Mouse (Mus musculus) ES-Bruce4 (cell line): ENCODE results near the gene Prr13. TPM values are rescaled to one million over a fixed set of nuclear protein-coding genes. Genes with fewer than 3 reads are reported as not detected.
A peak's percentile ranks its signal among the peaks of the same experiment; 100 is the strongest.

Experiments
- H3K27ac ChIP-seq: 2 replicates; pipeline ENCODE4 v1.5.1; 2012; ENCODE audit warnings: low read length, inconsistent platforms; ENCODE audit not compliant: insufficient read depth
- H3K27me3 ChIP-seq: 2 replicates; pipeline ENCODE4 v1.6.1; 2012; ENCODE audit warnings: mild to moderate bottlenecking, low read length, inconsistent platforms; ENCODE audit not compliant: control insufficient read depth, poor library complexity, insufficient read depth, severe bottlenecking
- H3K36me3 ChIP-seq: 2 replicates; pipeline ENCODE4 v1.6.1; 2012; ENCODE audit warnings: inconsistent platforms, mild to moderate bottlenecking, low read length, moderate library complexity; ENCODE audit not compliant: control insufficient read depth, poor library complexity, insufficient read depth, severe bottlenecking
- H3K4me1 ChIP-seq: one replicate; pipeline ENCODE4 v1.8.1; 2011; ENCODE audit warnings: low read length; ENCODE audit not compliant: control insufficient read depth, insufficient read depth
- H3K4me3 ChIP-seq: 2 replicates; pipeline ENCODE4 v1.5.1; 2011; ENCODE audit warnings: low read depth, mild to moderate bottlenecking, low read length
- H3K9ac ChIP-seq: 2 replicates; pipeline ENCODE4 v1.6.1; 2012; ENCODE audit warnings: low read depth, mild to moderate bottlenecking, inconsistent platforms; ENCODE audit not compliant: poor library complexity, severe bottlenecking
- H3K9me3 ChIP-seq: replicated peaks from 2 replicates; pipeline ENCODE4 v1.6.1; 2012; ENCODE audit warnings: mild to moderate bottlenecking, low read length, inconsistent platforms; ENCODE audit not compliant: control insufficient read depth, poor library complexity, insufficient read depth, severe bottlenecking
- CTCF ChIP-seq: IDR thresholded peaks from one replicate; pipeline ENCODE4 v1.8.1; 2011; ENCODE audit warnings: low read depth, low read length
- EP300 ChIP-seq: IDR thresholded peaks from 2 replicates; pipeline ENCODE4 v1.6.1; 2011; ENCODE audit warnings: low read depth, low read length; ENCODE audit not compliant: insufficient read depth
- POLR2A ChIP-seq: IDR thresholded peaks from one replicate; pipeline ENCODE4 v1.8.1; 2011; ENCODE audit warnings: low read length; ENCODE audit not compliant: insufficient read depth
- polyA plus RNA-seq: library from polyadenylated mRNA; stranded (reverse); fragments of >200 nt; gene quantifications from 2 replicates; pipeline ENCODE4 v1.2.4, GENCODE M21; 2011; ENCODE audit warnings: low read depth; ENCODE audit not compliant: missing spikeins, insufficient read depth, insufficient read length

Prr13 gene
- polyA plus RNA-seq, 1 experiment: 49.7 TPM

DNA sequence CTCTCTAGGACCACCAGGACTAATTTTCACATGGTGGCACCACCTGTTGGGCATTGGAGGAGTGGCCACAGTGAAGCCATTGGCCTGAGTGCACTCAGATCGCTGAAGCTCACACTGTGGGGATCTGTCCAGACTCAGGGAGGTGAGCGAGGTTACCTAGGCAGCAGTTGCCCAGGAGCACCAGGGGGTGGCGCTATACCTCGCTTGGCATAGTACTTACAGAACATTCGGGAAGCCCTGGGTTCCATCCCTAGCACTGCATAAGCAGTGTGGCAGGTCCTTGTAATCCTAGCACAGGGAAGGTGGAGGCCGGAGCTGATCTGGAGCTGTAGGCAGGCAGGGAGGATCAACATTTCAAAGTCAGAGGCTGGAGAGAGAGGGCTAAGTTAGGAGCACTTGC is 2.8 kb upstream of the Prr13 start:
- no peaks in the 10 kb centered on the region for H3K27me3 ChIP-seq
- no peaks in the 10 kb centered on the region for H3K9me3 ChIP-seq
- H3K27ac ChIP-seq: no peak overlapping the region
- H3K4me3 ChIP-seq: no peak overlapping the region
- H3K4me1 ChIP-seq: peaks cover 1% of the 10 kb centered on the region
- no peaks in the 10 kb centered on the region for H3K36me3 ChIP-seq
- TF ChIP-seq POLR2A (no peak), CTCF (peak; percentile 98)
- H3K9ac ChIP-seq: no peak overlapping the region

DNA sequence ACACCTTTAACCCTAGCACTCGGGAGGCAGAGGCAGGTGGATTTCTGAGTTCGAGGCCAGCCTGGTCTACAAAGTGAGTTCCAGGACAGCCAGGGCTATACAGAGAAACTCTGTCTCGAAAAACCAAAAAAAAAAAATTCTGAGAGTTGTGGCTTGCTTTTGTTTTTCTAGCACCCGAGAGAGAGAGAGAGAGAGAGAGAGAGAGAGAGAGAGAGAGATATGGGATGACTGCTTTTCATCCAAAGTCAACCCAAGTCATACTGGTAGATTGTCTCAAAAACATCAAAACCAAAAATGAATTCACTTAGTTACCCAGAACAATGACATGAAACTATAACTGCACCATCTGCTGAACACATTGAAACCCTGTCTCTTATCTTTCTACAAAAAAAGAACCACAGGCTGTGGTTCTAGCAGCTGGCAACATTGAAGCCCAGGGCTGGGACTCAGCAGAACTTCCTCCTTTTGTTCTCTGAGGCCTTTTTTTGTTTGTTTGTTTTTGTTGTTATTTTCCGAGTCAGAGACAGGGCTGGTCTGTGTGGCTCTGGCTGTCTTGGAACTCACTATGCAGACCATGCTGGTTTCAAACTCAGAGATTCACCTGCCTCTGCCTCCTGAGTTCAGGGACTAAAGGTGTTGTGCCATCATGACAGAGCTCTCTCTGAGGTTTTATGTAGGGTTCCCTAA is 635 bp upstream of the Prr13 start:
- peak overlapping the region; percentile 67; the same call in 1 of the 2 replicates for H3K27ac ChIP-seq
- H3K36me3 ChIP-seq: peaks cover 5% of the 10 kb centered on the region; the same call in 1 of the 2 replicates
- H3K4me1 ChIP-seq: peaks cover 4% of the 10 kb centered on the region
- H3K9me3 ChIP-seq: no peaks in the 10 kb centered on the region
- H3K9ac ChIP-seq: peak overlapping the region; percentile 81; the same call in 1 of the 2 replicates
- no peak overlapping the region for H3K4me3 ChIP-seq
- TF ChIP-seq EP300 (no peak), CTCF (no peak), POLR2A (no peak)
- no peaks in the 10 kb centered on the region for H3K27me3 ChIP-seq

DNA sequence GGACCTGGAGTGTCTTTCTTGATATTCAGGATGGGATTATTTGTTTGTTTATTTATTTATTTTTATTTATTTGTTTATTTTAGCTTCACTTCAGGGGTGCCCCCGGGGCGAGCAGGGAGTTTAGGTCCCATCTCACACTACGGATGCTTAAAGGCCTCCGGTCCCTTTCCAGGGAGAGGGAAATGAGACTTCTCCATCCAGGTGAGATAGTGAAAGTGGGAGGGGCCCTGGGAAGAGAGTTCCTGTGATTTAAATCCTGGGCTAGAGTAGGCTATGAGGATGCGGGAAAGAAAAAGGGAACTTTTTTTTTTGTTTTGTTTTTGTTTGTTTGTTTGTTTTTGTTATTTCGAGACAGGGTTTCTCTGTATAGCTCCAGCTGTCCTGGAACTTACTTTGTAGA is 553 bp downstream of the Prr13 start:
- TF ChIP-seq POLR2A (no peak), EP300 (no peak), CTCF (no peak)
- peaks cover 7% of the 10 kb centered on the region for H3K36me3 ChIP-seq
- no peaks in the 10 kb centered on the region for H3K9me3 ChIP-seq
- H3K27me3 ChIP-seq: no peaks in the 10 kb centered on the region
- peak overlapping the region; percentile 89 for H3K4me3 ChIP-seq
- peak overlapping the region; percentile 78 for H3K27ac ChIP-seq
- peaks cover 4% of the 10 kb centered on the region for H3K4me1 ChIP-seq
- H3K9ac ChIP-seq: peak overlapping the region; percentile 81

DNA sequence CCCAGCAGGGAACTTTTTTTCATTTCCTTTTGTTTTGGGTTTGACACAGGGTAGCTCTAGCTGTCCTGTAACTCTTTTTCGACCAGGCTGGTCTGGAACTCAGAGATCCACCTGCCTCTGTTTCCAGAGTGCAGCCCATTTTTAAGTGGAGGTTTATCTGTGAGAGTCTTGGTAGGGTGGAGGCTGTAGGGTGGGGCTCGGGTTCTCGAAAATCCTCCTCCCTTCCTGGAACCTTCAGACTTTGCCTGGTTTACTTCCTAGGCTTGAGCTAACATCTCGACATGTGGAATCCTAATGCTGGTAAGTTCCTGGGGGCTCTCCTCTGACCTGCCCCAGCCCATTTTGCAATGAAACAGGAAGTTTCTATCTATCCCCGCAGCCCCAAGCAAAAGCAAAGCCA is 1.0 kb downstream of the Prr13 start:
- Histone ChIP-seq H3K4me3 (peak overlapping the region; percentile 58), H3K4me1 (peaks cover 4% of the 10 kb centered on the region), H3K9me3 (no peaks in the 10 kb centered on the region), H3K27me3 (no peaks in the 10 kb centered on the region), H3K36me3 (peaks cover 7% of the 10 kb centered on the region), H3K27ac (peak overlapping the region; percentile 78), H3K9ac (peak overlapping the region; percentile 81)
- no peak for TF ChIP-seq EP300
- TF ChIP-seq POLR2A: no peak
- TF ChIP-seq CTCF: no peak

DNA sequence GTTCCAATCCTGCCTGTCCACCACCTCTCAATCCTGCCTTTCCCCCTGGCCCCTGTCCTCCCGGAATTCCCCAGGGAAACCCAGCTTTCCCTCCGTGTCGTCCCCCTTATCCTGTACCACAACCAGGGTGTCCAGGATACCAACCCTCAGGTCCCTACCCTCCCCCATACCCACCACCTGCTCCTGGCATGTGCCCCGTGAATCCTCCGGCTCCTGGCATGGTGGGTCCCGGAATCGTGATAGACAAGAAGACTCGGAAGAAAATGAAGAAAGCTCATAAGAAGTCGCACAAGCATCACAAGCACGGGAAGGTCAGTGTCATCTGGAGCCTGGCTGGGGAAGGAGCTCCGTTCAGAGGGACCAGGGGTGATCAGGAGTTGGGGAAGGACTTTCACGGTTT is 1.6 kb downstream of the Prr13 start:
- H3K4me1 ChIP-seq: peaks cover 4% of the 10 kb centered on the region

DNA sequence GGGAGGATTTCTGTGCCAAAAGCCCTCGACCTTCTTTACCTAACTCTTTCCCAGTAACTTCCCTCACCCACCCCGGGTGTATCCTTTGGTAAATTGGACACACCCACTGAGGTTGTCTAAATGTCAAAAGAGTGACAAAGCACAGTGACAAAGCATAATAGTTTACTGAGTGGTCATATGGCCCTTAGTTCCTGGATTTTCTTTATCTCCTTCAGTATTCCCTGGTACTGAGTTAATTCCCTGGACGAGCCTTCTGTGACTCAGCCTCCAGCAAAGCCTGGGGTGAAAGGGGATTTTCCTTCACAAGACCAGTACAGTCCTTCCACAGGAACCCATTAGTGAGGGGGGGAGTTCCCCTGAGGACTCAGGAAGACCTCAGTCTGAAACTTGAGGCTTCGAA is 2.1 kb downstream of the Prr13 start:
- H3K36me3 ChIP-seq: peaks cover 7% of the 10 kb centered on the region
- H3K4me1 ChIP-seq: peaks cover 4% of the 10 kb centered on the region
- H3K27me3 ChIP-seq: no peaks in the 10 kb centered on the region
- peak overlapping the region; percentile 78 for H3K27ac ChIP-seq
- H3K9me3 ChIP-seq: no peaks in the 10 kb centered on the region
- TF ChIP-seq EP300 (no peak), POLR2A (no peak), CTCF (no peak)
- H3K4me3 ChIP-seq: peak overlapping the region; percentile 58; the same call in 1 of the 2 replicates
- H3K9ac ChIP-seq: peak overlapping the region; percentile 81

More for the DNA sequence above, 1.6 kb downstream of the Prr13 start:
- Histone ChIP-seq H3K9ac (peak overlapping the region; percentile 81), H3K36me3 (peaks cover 7% of the 10 kb centered on the region), H3K9me3 (no peaks in the 10 kb centered on the region), H3K27me3 (no peaks in the 10 kb centered on the region), H3K4me3 (peak overlapping the region; percentile 58), H3K27ac (peak overlapping the region; percentile 78)
- no peak for TF ChIP-seq CTCF
- TF ChIP-seq EP300: no peak
- TF ChIP-seq POLR2A: no peak
